Mouse (Mus musculus) mouse embryonic stem cell (cell line): ENCODE measurements around the gene Med27.

Source experiments
- in situ Hi-C, 2 experiments: fragments of 300-500 bp; cut with MboI; formaldehyde crosslinking; loops; 1 replicate in 1 of 2; 3 replicates in 1 of 2; pipeline ENCODE4 v1.14.3; 2019 to 2020; ENCODE audit warnings: low sequenced_read_pairs in 2 of 2, low pct_unique_long_range_greater_than_20kb in 1 of 2, mixed read lengths in 1 of 2; ENCODE audit not compliant: unreplicated experiment in 1 of 2

Med27 gene

GRCm38 (mm10) chr2:29346629-29347271 is at the start of gene Med27:
Gene Med27 (plus strand): TSS chr2:29346819.
- in situ Hi-C loops, result no loop called here

- in situ Hi-C loops, result no loop called here
Observed at GRCm38 (mm10) chr2:29309966-29310365, 36.7 kb upstream of the Med27 start.

GRCm38 (mm10) chr2:29312058-29312457 is 34.6 kb upstream of the Med27 start:
- in situ Hi-C loops, result no loop called here

GRCm38 (mm10) chr2:29317906-29318470 is 28.6 kb upstream of the Med27 start:
- in situ Hi-C loops, result no loop called here

- in situ Hi-C loops, result no loop called here
Observed at GRCm38 (mm10) chr2:29318596-29318995, 28.0 kb upstream of the Med27 start.

GRCm38 (mm10) chr2:29320229-29320751 is 26.3 kb upstream of the Med27 start:
- in situ Hi-C loops, result no loop called here

GRCm38 (mm10) chr2:29320780-29321179 is 25.8 kb upstream of the Med27 start:
- in situ Hi-C loops, result no loop called here

- in situ Hi-C loops, result no loop called here
Observed at GRCm38 (mm10) chr2:29324456-29324855, 22.2 kb upstream of the Med27 start.

GRCm38 (mm10) chr2:29330471-29330870 is 16.1 kb upstream of the Med27 start:
- in situ Hi-C loops, result no loop called here

- in situ Hi-C loops, result no loop called here
Observed at GRCm38 (mm10) chr2:29338396-29338795, 8.2 kb upstream of the Med27 start.

- in situ Hi-C loops, result no loop called here
Observed at GRCm38 (mm10) chr2:29358696-29359375, 12.2 kb downstream of the Med27 start.

- in situ Hi-C loops, result no loop called here
Observed at GRCm38 (mm10) chr2:29360956-29361355, 14.3 kb downstream of the Med27 start.

- in situ Hi-C loops, result no loop called here
Observed at GRCm38 (mm10) chr2:29365000-29365695, 18.5 kb downstream of the Med27 start.

- in situ Hi-C loops, result no loop called here
Observed at GRCm38 (mm10) chr2:29368730-29369129, 22.1 kb downstream of the Med27 start.

GRCm38 (mm10) chr2:29372176-29372575 is 25.6 kb downstream of the Med27 start:
- in situ Hi-C loops, result no loop called here

- in situ Hi-C loops, result no loop called here
Observed at GRCm38 (mm10) chr2:29381683-29382082, 35.1 kb downstream of the Med27 start.

- in situ Hi-C loops, result no loop called here
Observed at GRCm38 (mm10) chr2:29382583-29382982, 36.0 kb downstream of the Med27 start.

GRCm38 (mm10) chr2:29383133-29383532 is 36.5 kb downstream of the Med27 start:
- in situ Hi-C loops, result no loop called here

GRCm38 (mm10) chr2:29385405-29385804 is 38.8 kb downstream of the Med27 start:
- in situ Hi-C loops, result no loop called here
